Mouse (Mus musculus) bone marrow, adult 2 months (tissue): Measurements from ENCODE around the gene Plekhb1.

ENCODE experiments used
- CTCF ChIP-seq: fragments of 200-500 bp; IDR thresholded peaks from 2 replicates; pipeline ENCODE4 v1.5.1; 2011; ENCODE audit warnings: low read length, control low read depth; ENCODE audit not compliant: control insufficient read depth, insufficient read depth
- POLR2A ChIP-seq: fragments of 200-500 bp; IDR thresholded peaks from 2 replicates; pipeline ENCODE4 v1.6.1; 2011; ENCODE audit warnings: low read depth, mild to moderate bottlenecking, control low read depth, low read length, borderline replicate concordance; ENCODE audit not compliant: control insufficient read depth

- no peak for TF ChIP-seq CTCF
- TF ChIP-seq POLR2A, result no peak
Observed at GRCm38 (mm10) chr7:100653480-100654266, 8.5 kb downstream of the Plekhb1 start.
